Mouse (Mus musculus): Measurements from ENCODE around the gene Gm9195.

DNA sequence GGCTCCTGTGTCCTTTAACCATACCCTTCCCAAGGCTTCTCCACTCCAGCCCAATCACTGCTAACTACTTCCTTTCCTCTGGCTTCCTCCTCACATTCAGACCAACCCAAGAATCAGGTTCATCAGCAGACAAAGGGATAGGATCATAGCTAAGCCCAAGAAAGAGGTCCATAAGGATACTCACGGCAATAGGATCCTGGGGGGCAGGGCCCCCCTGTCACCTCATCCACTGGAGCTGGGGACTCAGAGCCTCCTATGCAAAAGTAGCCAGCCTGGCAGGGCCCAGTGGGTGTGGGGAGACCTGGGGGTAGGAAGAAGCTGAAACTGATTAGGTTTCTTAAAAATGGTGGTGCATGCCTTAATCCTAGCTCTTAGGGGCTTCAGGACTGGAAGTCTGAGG is 17.1 kb downstream of the Gm9195 start:
- TF ChIP-seq EP300 (IDR thresholded peaks at IDR 0.05; ENCODE audit: insufficient read depth, low read depth, low read length) (no peak), POLR2A (IDR thresholded peaks at IDR 0.05; ENCODE audit: insufficient read depth, low read depth, low read length) (no peak), CTCF (IDR thresholded peaks at IDR 0.05) (no peak)
